Mouse (Mus musculus): ENCODE data around the gene Tmod1.
A peak's percentile ranks its signal among the peaks of the same experiment; 100 is the strongest.

The Tmod1 gene

GRCm38 (mm10) chr4:46053323-46054107 lies 14.8 kb downstream of the Tmod1 start:
- no peak for DNase-seq (ENCODE audit: low read depth, low spot score)

GRCm38 (mm10) chr4:46056163-46056562 lies 17.4 kb downstream of the Tmod1 start:
- no peak for DNase-seq (ENCODE audit: low read depth, low spot score)

- no peak for DNase-seq (ENCODE audit: low read depth, low spot score)
Observed at GRCm38 (mm10) chr4:46061259-46061962, 22.7 kb downstream of the Tmod1 start.

DNA sequence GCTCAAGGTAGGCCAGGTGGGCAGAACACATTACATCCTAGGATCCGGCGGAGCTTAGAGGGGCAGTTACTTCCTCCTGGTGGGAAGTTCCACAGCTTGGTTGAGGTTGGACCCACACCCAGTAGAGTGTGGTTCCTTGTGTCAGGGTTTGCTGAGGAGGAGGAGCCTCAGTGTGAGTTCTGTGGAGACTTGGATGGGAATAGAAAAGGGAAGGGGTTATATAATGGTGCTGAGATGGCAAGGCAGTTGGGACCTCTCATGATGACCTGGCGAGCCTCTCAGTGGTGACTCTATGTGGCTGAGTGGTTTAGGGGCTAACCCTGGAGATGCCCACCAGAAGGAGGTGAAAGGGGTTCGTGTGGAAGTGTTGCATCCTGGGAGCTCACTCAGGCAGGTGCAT lies 25.1 kb downstream of the Tmod1 start:
- no peak for DNase-seq (ENCODE audit: low read depth, low spot score)

DNA sequence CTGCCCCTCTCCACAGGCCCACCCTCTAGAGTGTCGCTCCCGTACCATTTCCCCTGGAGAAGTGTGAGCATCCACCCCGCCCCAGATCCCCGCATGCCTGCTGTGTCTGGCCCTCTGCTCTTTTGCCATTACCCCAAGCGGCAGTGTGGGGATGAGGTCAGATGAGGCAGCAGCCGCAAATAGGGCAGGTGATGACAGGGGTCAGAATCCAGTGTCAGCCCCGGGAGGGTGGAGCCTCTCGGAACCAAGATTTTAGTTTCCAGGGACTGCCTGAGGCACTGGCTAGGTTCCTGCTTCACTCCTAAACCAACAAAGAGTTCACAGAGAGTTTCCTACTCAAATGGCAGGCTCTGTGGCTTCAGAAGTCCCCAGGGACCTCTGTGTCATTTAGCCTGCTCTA lies 25.5 kb downstream of the Tmod1 start:
- DNase-seq (ENCODE audit: low read depth, low spot score): no peak

DNA sequence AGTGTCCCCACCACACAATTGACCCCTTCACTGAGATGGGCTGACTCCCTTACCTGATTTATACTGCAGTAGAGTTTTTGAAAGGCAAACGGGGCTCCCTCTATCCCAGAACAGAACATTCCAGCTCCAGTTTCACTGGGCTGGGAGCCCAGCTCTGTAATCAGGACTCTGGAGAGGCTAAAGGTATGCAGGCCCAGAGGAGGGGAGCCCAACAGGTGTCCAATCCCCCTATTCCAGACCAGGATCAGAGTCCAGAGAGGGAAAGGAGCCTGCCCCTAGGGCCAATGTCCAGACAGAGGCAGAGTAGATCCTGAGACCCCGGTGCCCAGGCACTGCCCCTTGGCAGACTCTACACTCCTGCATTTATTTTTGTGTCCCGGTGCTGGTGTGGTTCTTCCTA lies 26.2 kb downstream of the Tmod1 start:
- no peak for DNase-seq (ENCODE audit: low read depth, low spot score)

DNA sequence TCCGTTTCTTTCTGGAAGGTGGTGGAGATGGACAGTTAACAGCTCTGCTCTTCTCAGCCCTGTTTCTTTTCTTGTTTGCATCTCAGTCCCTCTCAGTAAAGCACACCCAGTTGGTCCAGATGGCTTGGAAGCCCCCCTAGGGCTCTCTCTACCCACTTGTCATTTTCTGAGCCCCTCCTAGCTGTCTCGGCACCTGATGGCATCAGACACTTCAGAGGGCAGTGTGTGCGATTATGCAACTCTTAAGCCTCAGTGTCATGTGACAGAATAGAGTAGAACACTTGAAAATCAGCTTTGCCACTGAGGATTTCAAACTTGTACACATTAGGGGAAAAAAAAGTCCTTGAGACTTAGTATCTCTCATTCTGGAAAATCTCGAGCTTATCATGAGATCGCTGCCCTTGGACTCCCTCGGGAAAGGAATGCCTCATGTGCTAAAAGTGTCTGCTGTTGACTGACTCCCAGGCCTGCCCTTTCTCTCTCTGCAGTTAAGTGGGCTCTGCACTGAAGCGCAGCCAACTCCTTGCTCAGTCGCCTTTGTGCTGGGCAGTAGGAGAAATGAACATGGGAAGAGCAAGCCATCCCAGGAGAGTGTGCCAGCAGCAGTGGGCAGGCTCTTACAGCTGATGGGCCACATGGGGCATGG lies 27.1 kb downstream of the Tmod1 start:
- DNase-seq (ENCODE audit: low read depth, low spot score): no peak

DNA sequence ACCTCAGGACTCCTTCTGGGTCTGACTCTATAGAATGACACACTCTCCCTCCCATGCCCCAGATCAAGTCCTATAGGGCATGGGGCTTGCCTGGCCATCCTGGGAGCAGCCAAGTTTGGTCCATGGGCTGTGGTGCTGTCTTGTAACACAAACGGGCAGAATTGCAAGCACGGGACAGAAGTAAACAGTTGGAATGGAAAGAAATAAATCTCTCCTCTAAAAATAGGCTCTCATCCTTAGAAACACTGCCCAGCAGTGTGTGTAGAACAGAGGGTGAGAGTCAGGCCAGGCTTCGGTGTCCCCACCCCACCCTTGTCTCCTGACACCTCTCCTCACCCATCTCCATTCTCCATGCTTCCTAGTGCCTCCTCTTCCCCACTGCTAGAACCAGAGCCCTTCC lies 29.3 kb downstream of the Tmod1 start:
- DNase-seq (ENCODE audit: low read depth, low spot score): no peak

DNA sequence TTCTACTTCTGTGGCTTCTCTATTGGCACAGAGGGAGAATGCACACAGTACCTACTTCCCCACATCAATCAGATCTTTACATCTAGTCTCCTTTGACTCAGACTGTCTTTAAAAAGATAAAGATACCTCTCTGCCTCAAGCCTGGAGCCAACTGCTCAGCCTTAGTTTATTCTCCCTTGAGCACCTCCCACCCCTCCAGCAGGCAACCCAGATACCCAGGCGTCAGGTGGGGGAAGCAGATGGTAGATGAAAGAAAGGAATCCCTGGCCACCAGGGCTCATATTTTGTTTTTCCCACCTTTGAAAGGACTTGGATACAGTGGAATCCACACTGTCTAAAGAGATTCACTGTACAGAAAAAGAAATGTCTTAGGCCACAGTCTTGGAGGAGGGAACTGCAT lies 29.8 kb downstream of the Tmod1 start:
- DNase-seq (ENCODE audit: low read depth, low spot score): no peak

GRCm38 (mm10) chr4:46069851-46070482 lies 31.2 kb downstream of the Tmod1 start:
- DNase-seq (ENCODE audit: low read depth, low spot score): no peak

- no peak for DNase-seq (ENCODE audit: low read depth, low spot score)
Observed at GRCm38 (mm10) chr4:46072631-46073030, 33.9 kb downstream of the Tmod1 start.

GRCm38 (mm10) chr4:46073736-46074135 lies 35.0 kb downstream of the Tmod1 start:
- DNase-seq (ENCODE audit: low read depth, low spot score): no peak

DNA sequence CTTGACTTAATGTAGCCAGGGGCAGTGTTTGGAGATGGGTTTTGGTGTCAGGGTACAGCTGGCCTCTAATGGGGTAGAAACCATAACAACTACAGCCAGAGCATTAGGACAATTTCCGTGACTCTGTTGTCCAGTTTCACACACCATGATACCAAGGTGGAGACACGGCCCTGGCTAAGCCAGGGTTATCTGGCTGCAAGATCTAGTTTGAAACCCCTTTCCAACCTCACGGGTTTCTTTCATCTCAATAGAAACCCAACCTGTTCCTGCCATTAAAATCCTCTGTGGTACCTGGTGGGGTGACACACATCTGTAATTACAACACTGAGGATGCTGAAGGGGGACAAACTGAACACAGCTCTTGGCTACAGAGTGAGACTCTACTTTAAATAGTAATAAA lies 36.9 kb downstream of the Tmod1 start:
- DNase-seq (ENCODE audit: low read depth, low spot score): no peak

DNA sequence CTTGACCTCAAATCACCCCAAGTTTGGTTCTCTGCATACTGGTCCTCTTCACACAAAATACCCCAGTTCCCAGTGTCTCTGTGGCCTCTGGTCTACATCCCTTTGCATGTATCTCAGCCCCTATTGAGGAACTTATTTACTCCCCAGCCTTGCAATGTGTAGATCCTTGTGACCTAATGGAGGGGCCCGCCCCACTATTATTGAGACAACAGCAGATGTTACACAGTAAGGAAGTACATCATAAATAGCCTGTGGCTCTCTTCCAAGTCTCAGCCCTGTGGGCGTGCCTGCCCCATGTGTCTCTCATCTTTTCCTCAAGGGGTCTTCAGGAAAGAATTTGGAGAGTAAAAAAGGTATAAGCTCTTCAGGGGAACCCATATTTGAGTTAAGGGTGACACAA lies 38.2 kb downstream of the Tmod1 start:
- DNase-seq (ENCODE audit: low read depth, low spot score): no peak

- DNase-seq (ENCODE audit: low read depth, low spot score): no peak
Observed at GRCm38 (mm10) chr4:46080261-46080660, 41.5 kb downstream of the Tmod1 start.

GRCm38 (mm10) chr4:46082555-46082954 lies 43.8 kb downstream of the Tmod1 start:
- no peak for DNase-seq (ENCODE audit: low read depth, low spot score)

DNA sequence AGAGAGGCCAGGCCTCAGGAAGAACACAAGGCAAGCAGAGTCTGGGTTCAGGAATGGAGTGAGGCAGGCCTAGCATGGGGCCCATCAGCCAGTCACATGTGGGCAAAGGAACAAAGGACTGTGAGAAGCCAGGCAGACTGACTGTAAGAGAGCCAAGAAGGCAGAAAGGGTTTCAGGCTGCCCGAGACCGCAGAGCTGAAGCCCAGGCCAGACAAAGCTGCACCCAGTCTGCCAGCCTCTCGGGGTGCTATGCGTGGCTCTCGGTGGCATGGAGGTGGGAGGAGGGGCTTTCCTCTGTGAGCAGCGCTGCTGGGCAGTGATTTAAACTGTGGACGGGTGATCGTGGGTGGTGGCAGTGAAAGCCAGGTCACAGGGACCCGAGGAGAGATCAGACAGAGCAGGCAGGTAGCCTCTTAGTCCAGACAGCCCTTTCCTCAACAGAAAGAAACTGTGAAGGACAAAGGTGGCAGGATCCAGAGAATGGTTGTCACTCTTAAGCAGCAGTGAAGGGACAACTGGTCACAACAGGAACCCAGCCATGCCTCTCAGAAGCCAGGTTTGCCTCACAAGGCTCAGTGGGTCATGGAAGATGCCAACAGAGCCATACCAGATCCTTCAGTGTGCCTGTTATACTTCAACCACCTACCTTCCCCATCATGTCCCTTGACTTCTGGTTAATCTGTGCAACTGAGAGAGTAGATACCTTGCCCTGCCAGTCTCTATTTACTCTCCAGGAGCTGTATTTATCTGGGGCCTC lies 45.9 kb downstream of the Tmod1 start:
- no peak for DNase-seq (ENCODE audit: low read depth, low spot score)

- no peak for DNase-seq (ENCODE audit: low read depth, low spot score)
Observed at GRCm38 (mm10) chr4:46085223-46085811, 46.6 kb downstream of the Tmod1 start.

DNA sequence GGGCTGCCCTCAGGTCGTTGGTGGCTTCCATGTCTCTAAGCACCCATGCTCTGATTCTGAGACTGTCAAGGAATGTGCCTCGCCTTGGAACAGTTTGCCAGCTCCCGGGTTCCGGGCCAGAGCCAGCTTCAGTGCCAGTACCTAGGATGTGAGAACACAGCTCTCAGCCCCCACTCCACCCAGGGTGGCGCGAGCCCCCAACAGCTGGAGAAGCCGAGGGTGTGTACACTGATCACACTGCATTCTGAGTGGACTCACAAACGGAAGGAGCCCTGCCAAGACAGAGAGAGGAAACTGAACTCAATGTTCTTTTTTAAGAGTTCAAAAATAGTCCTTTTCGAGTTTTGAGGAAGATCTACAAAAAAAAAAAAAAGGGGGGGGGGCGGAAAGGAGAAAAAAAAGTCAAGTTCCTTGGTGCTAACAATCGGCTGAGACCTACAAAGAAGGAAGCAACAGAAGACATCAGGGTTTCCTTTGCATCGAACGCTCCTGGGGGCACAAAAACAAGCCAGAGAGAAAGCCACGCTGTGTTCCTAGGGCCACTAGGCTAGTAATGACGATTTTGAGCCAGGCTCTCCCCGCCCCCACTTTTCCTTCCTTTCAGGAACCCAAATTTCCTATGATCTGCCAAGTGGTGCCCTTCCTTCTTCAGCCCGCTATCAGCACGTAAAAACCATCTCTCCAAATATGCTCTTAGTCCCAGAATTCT lies 48.1 kb downstream of the Tmod1 start:
- no peak for DNase-seq (ENCODE audit: low read depth, low spot score)

- no peak for DNase-seq (ENCODE audit: low read depth, low spot score)
Observed at GRCm38 (mm10) chr4:46087427-46087771, 48.7 kb downstream of the Tmod1 start.

DNA sequence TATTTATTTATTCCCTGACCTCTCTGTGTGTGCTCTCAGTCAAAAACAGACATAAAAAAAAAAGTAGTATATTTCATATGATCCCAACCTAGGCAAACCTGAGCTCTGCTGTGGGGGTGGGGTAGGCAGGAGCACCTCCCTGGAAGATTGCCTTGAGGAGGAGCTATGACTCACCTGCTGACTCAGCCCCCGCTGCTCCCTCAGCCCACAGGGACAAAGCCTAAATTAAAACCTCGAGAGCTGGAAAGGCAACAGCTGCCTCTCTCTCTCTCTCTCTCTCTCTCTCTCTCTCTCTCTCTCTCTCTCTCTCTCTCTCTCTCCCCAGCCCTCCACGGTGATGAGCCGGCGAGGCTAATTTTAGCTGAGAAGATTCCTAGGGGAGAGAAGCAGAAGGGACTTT lies 49.1 kb downstream of the Tmod1 start:
- DNase-seq (ENCODE audit: low read depth, low spot score): peak; percentile 7

Measured in CD4-positive, CD25-positive, alpha-beta regulatory T cell, adult 2 months (primary cell).